ENCODE assay signal across 24 mouse cellular contexts in genomic region chr17:63002729-63003128, GRCm38 (mm10).
DNase-seq lines count a peak whose midpoint lies in the region; ATAC-seq lines count a peak whose summit lies in the region.
"Had no signal": no experiment of that assay in that cellular context is flagged by ENCODE, and none has a peak within 500 bp of the region (broad histone marks: within the 10 kb centered on the region; RNA-seq: fewer than 3 reads in every experiment).

No protein-coding gene starts in this region.

- no peak overlapping the region for H3K27ac ChIP-seq in heart, embryonic 10.5 days
- H3K27ac ChIP-seq: embryonic facial prominence, embryonic 10.5 days; embryonic facial prominence, embryonic 12.5 days; forebrain, embryonic 13.5 days; forebrain, embryonic 15.5 days had no signal

- H3K4me1 ChIP-seq in heart, embryonic 10.5 days = peaks cover 7% of the 10 kb centered on the region; the same call in 1 of the 2 replicates
- H3K4me1 ChIP-seq: forebrain, embryonic 15.5 days had no signal

- 94% methylated on average over 4 of the region's 4 CpGs for WGBS in heart, embryonic 10.5 days

- H3K27me3 ChIP-seq in heart, embryonic 10.5 days (ENCODE audit: insufficient read depth, poor library complexity, severe bottlenecking) = no peaks in the 10 kb centered on the region
- H3K27me3 ChIP-seq: CH12.LX; embryonic facial prominence, embryonic 12.5 days; forebrain, embryonic 13.5 days; forebrain, embryonic 15.5 days had no signal

- ATAC-seq in megakaryocyte, adult 5-6 weeks (ENCODE audit: poor library complexity, severe bottlenecking) = peak; percentile 48
- ATAC-seq: activated CD4-positive, CD25-positive, alpha-beta regulatory T cell, adult 4 months; CD4-positive, CD25-positive, alpha-beta regulatory T cell, adult 4 months; forebrain, embryonic 13.5 days; forebrain, embryonic 15.5 days; forebrain, postnatal 0 days; Patski had no signal

- no peaks in the 10 kb centered on the region for H3K9me3 ChIP-seq in heart, embryonic 10.5 days
- H3K9me3 ChIP-seq: embryonic facial prominence, embryonic 10.5 days; embryonic facial prominence, embryonic 12.5 days; forebrain, embryonic 13.5 days; forebrain, embryonic 15.5 days; G1E had no signal

- DNase-seq in heart, adult 11 months = peak; percentile 61
- DNase-seq in heart, embryonic 10.5 days (ENCODE audit: low spot score) = no peak
- no peak for DNase-seq in layer of hippocampus, adult 18-20 months (ENCODE audit: low spot score in 2 of 2)
- no peak for DNase-seq in cerebellum, adult 18-20 months
- DNase-seq: adrenal gland, adult 8-10 months; adrenal gland, postnatal 14 days; adrenal gland, postnatal 36 days; B cell, adult 2 months; cerebellum, adult 11-12 months; cerebellum, adult 8-10 months; cerebellum, adult 9-11 months; cerebellum, postnatal 14 days; cerebellum, postnatal 36 days; forebrain, postnatal 0 days had no signal

- H3K4me3 ChIP-seq in heart, embryonic 10.5 days = no peak overlapping the region
- H3K4me3 ChIP-seq: embryonic facial prominence, embryonic 10.5 days; embryonic facial prominence, embryonic 12.5 days; forebrain, embryonic 13.5 days; forebrain, embryonic 15.5 days had no signal

- no peaks in the 10 kb centered on the region for H3K36me3 ChIP-seq in heart, embryonic 10.5 days
- H3K36me3 ChIP-seq: embryonic facial prominence, embryonic 10.5 days; embryonic facial prominence, embryonic 12.5 days; forebrain, embryonic 15.5 days; G1E had no signal
